Mouse (Mus musculus): ENCODE measurements around the gene Naa20. TPM values are rescaled to one million over a fixed set of nuclear protein-coding genes. Genes with fewer than 3 reads are reported as not detected.

Gene Naa20
- total and polyA plus RNA-seq, 3 experiments, result 79.8 to 264 (median 121) TPM

DNA sequence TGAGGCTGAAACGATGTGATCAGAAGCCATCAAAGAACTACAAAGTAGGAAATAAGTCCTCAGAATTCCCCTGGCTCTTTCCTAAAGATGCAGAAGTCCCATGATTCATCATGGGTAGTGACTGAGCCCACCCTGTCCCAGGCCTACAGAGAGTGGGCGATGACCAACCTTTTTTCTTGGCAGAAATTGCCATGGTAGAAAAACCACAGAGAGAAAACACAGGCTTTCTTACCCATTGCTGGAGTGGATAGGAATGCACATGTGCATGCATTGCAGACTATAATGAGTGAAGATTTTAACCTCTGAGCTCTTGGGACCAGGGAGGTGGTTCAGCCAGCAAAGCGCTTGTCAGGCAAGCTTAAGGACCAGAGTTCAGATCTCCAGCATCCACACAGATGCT is 24.7 kb upstream of the Naa20 start:
- Histone ChIP-seq H3K4me1 (ENCODE audit: control insufficient read depth in 1 of 2, insufficient read depth in 2 of 2) (peaks cover 0 to under 1% of the 10 kb centered on the region in 2 experiments; a peak in 1 of 4 replicates), H3K27me3 (replicated peaks) (no peaks in the 10 kb centered on the region), H3K9me3 (replicated peaks; ENCODE audit: low read length) (peaks cover 9% of the 10 kb centered on the region), H3K9ac (ENCODE audit: insufficient read depth, low read depth) (no peak overlapping the region), H3K79me2 (replicated peaks; ENCODE audit: control insufficient read depth, extremely low read depth, insufficient read depth, poor library complexity, severe bottlenecking) (no peaks in the 10 kb centered on the region), H3K27ac (ENCODE audit: insufficient read depth, low read depth) (no peak overlapping the region), H3K36me3 (replicated peaks in 1 of 2; ENCODE audit: control insufficient read depth in 1 of 2, insufficient read depth in 1 of 2, low read length in 1 of 2) (no peaks in the 10 kb centered on the region), H3K4me2 (ENCODE audit: insufficient read depth, low read depth, poor library complexity, severe bottlenecking) (no peak overlapping the region), H3K4me3 (replicated peaks in 1 of 3; ENCODE audit: low read depth in 2 of 3, low read length in 2 of 3, poor library complexity in 1 of 3) (no peak overlapping the region)
- no peak for DNase-seq (ENCODE audit: extremely low read depth)
- in situ Hi-C loops (cut with MboI; ENCODE audit: low pct_ligation_motif_present, low pct_unique_long_range_greater_than_20kb, low sequenced_read_pairs) (no loop called here), dilution Hi-C loops (cut with MboI; ENCODE audit: extremely low pct_ligation_motif_present, extremely low pct_unique_long_range_greater_than_20kb, low sequenced_read_pairs) (no loop called here)
- TF ChIP-seq SMC3 (IDR thresholded peaks at IDR 0.05; ENCODE audit: low read depth, low read length) (no peak), JUN (IDR thresholded peaks at IDR 0.05; ENCODE audit: insufficient read depth, low read depth, low read length) (no peak)

DNA sequence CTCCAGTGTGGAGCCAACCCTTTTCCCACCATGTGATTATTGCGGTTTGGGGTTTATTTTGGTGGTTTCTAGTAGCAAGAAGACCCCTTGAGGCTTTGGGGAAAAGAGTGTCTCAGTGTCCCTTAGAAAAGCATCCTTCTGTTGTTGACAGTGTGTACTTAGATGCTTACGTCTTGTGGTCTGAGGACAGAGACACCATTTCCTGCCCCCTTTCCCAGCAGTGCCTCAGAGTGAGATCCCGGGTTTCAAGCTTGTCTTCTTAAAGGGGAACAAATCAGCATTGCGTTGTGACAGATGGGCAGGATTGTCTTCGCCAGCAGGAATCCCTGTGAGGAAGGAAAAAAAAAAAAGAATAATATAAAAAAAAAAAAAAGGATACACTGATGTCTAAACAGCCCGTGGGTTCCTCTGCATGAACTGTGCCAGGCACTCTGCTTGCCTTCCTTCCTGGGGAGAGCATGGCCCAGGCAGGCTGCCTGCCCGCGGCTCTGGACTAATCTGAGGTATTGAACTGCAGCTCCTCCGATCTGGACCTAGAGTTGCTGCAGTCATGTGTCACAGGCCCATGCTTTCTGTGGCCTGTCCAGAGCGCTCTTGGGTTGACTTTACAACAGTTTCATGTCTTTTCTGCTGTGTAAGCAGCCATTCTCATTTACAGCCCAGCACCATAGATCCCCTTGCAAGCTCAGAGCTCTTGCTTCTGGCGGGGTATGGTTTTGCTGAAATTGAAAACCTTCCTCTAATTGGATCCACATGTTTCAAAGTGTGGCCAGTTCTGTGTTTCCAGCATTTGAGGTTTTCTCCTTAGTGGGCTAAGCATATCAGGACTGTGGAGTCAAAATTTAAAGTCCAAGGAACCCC is 20.8 kb upstream of the Naa20 start:
- Histone ChIP-seq H3K36me3 (replicated peaks in 1 of 2; ENCODE audit: control insufficient read depth in 1 of 2, insufficient read depth in 1 of 2, low read length in 1 of 2) (no peaks in the 10 kb centered on the region), H3K27me3 (replicated peaks) (no peaks in the 10 kb centered on the region), H3K27ac (ENCODE audit: insufficient read depth, low read depth) (no peak overlapping the region), H3K9me3 (replicated peaks; ENCODE audit: low read length) (peaks cover 9% of the 10 kb centered on the region), H3K4me3 (replicated peaks in 1 of 3; ENCODE audit: low read depth in 2 of 3, low read length in 2 of 3, poor library complexity in 1 of 3) (no peak overlapping the region), H3K4me2 (ENCODE audit: insufficient read depth, low read depth, poor library complexity, severe bottlenecking) (no peak overlapping the region), H3K79me2 (replicated peaks; ENCODE audit: control insufficient read depth, extremely low read depth, insufficient read depth, poor library complexity, severe bottlenecking) (no peaks in the 10 kb centered on the region), H3K9ac (ENCODE audit: insufficient read depth, low read depth) (no peak overlapping the region), H3K4me1 (ENCODE audit: control insufficient read depth in 1 of 2, insufficient read depth in 2 of 2) (no peaks in the 10 kb centered on the region; a peak in 1 of 4 replicates)
- TF ChIP-seq ZNF384 (IDR thresholded peaks at IDR 0.05; ENCODE audit: low read depth, low read length) (no peak), ZKSCAN1 (IDR thresholded peaks at IDR 0.05; ENCODE audit: borderline replicate concordance, low read depth, low read length) (no peak), CHD2 (IDR thresholded peaks at IDR 0.05; ENCODE audit: low read length) (no peak), MXI1 (IDR thresholded peaks at IDR 0.05; ENCODE audit: low read depth, low read length) (no peak), TBP (conservative IDR thresholded peaks at IDR 0.05; ENCODE audit: low read depth, low read length) (no peak), ETS1 (conservative IDR thresholded peaks at IDR 0.05; ENCODE audit: low read depth, low read length) (no peak), PAX5 (IDR thresholded peaks at IDR 0.05; ENCODE audit: low read length) (no peak), JUND (conservative IDR thresholded peaks at IDR 0.05; ENCODE audit: low read depth, low read length) (no peak), IRF4 (IDR thresholded peaks at IDR 0.05; ENCODE audit: low read depth, low read length) (no peak), GABPA (IDR thresholded peaks at IDR 0.05; ENCODE audit: insufficient replicate concordance, low read depth, low read length) (no peak), POLR2A (IDR thresholded peaks at IDR 0.05; ENCODE audit: low read depth, low read length) (no peak), ZC3H11A (IDR thresholded peaks at IDR 0.05; ENCODE audit: low read depth, low read length) (no peak)
- dilution Hi-C loops (cut with MboI; ENCODE audit: extremely low pct_ligation_motif_present, extremely low pct_unique_long_range_greater_than_20kb, low sequenced_read_pairs), result no loop called here
- no peak for DNase-seq (ENCODE audit: extremely low read depth)
- in situ Hi-C loops (cut with MboI; ENCODE audit: low pct_ligation_motif_present, low pct_unique_long_range_greater_than_20kb, low sequenced_read_pairs), result no loop called here

Data from CH12.LX (cell line).